Mouse (Mus musculus): Measurements from ENCODE around the gene Neu1. TPM values are rescaled to one million over a fixed set of nuclear protein-coding genes. Genes with fewer than 3 reads are reported as not detected.
"Not testable (repeated sequence)": the region's sequence is repeated elsewhere in the genome, so short reads cannot be mapped to it uniquely, and the experiment has no call there.

Gene Neu1
- polyA plus RNA-seq, 1 experiment from 2014 or later = 19.0 TPM

GRCm38 (mm10) chr17:34965627-34966026 is 34.6 kb downstream of the Neu1 start:
- no peak for ATAC-seq (ENCODE audit: low read depth)
- H3K27ac ChIP-seq (ENCODE audit: low read length) = no peak overlapping the region
- 61% methylated on average over 5 of the region's 5 CpGs for WGBS
- H3K36me3 ChIP-seq (ENCODE audit: control insufficient read depth, insufficient read depth, low read length) = no peaks in the 10 kb centered on the region
- H3K4me1 ChIP-seq (replicated peaks; ENCODE audit: control insufficient read depth, insufficient read depth, low read length) = 0 out of 2 replicates have a peak, but pooled peaks cover 2% of the 10 kb centered on the region
- H3K9me3 ChIP-seq (ENCODE audit: control insufficient read depth, low read length) = no peaks in the 10 kb centered on the region
- no peak overlapping the region for H3K9ac ChIP-seq (ENCODE audit: low read length)
- no peak overlapping the region for H3K4me2 ChIP-seq (ENCODE audit: low read depth, low read length)
- H3K4me3 ChIP-seq (ENCODE audit: low read length) = no peak overlapping the region
- H3K27me3 ChIP-seq (ENCODE audit: control insufficient read depth, insufficient read depth, low read depth, low read length) = peaks cover 27% of the 10 kb centered on the region

GRCm38 (mm10) chr17:34969822-34970221 is 38.8 kb downstream of the Neu1 start, which contains the start of gene Gm20481:
Gene Gm20481, plus strand, starts transcription at chr17:34969912.
- not testable (repeated sequence) for H3K4me3 ChIP-seq (ENCODE audit: low read length); H3K4me2 ChIP-seq (ENCODE audit: low read depth, low read length); H3K9me3 ChIP-seq (ENCODE audit: control insufficient read depth, low read length); H3K36me3 ChIP-seq (ENCODE audit: control insufficient read depth, insufficient read depth, low read length); H3K4me1 ChIP-seq (replicated peaks; ENCODE audit: control insufficient read depth, insufficient read depth, low read length); ATAC-seq (ENCODE audit: low read depth); H3K27ac ChIP-seq (ENCODE audit: low read length); H3K9ac ChIP-seq (ENCODE audit: low read length)
- peaks cover 27% of the 10 kb centered on the region for H3K27me3 ChIP-seq (ENCODE audit: control insufficient read depth, insufficient read depth, low read depth, low read length)
- 47% methylated on average over 6 of the region's 11 CpGs for WGBS

GRCm38 (mm10) chr17:34970850-34971249 is 39.8 kb downstream of the Neu1 start:
- not testable (repeated sequence) for H3K36me3 ChIP-seq (ENCODE audit: control insufficient read depth, insufficient read depth, low read length); H3K9ac ChIP-seq (ENCODE audit: low read length); H3K4me2 ChIP-seq (ENCODE audit: low read depth, low read length); H3K4me1 ChIP-seq (replicated peaks; ENCODE audit: control insufficient read depth, insufficient read depth, low read length); H3K9me3 ChIP-seq (ENCODE audit: control insufficient read depth, low read length); ATAC-seq (ENCODE audit: low read depth); H3K27ac ChIP-seq (ENCODE audit: low read length); H3K4me3 ChIP-seq (ENCODE audit: low read length)
- peaks cover 27% of the 10 kb centered on the region for H3K27me3 ChIP-seq (ENCODE audit: control insufficient read depth, insufficient read depth, low read depth, low read length)
- WGBS = 31% methylated on average over 14 of the region's 37 CpGs

- peak; percentile 32 for ATAC-seq (ENCODE audit: low read depth)
- WGBS = 2% methylated on average over 20 of the region's 43 CpGs
- H3K4me1 ChIP-seq (replicated peaks; ENCODE audit: control insufficient read depth, insufficient read depth, low read length); H3K9ac ChIP-seq (ENCODE audit: low read length); H3K36me3 ChIP-seq (ENCODE audit: control insufficient read depth, insufficient read depth, low read length); H3K9me3 ChIP-seq (ENCODE audit: control insufficient read depth, low read length); H3K27ac ChIP-seq (ENCODE audit: low read length): not testable (repeated sequence)
- peak overlapping the region; percentile 82 for H3K4me2 ChIP-seq (ENCODE audit: low read depth, low read length)
- peaks cover 27% of the 10 kb centered on the region for H3K27me3 ChIP-seq (ENCODE audit: control insufficient read depth, insufficient read depth, low read depth, low read length)
- H3K4me3 ChIP-seq (ENCODE audit: low read length) = peak overlapping the region; percentile 53
These were observed 40.6 kb downstream of the Neu1 start for GRCm38 (mm10) chr17:34971694-34972068.

GRCm38 (mm10) chr17:34972069-34972749 is 41.2 kb downstream of the Neu1 start, which contains the start of the genes Hspa1a and Hspa1l:
Gene Hspa1a, minus strand, starts transcription at chr17:34972156.
Gene Hspa1l, plus strand, starts transcription at chr17:34972703.
- Histone ChIP-seq H3K27ac (ENCODE audit: low read length) (peak within 1 kb of the TSS; percentile 63), H3K4me3 (ENCODE audit: low read length) (peak within 1 kb of the TSS; percentile 53), H3K4me2 (ENCODE audit: low read depth, low read length) (peak within 1 kb of the TSS; percentile 82), H3K9ac (ENCODE audit: low read length) (peak within 1 kb of the TSS; percentile 35; the same call in 1 of the 2 replicates), H3K27me3 (ENCODE audit: control insufficient read depth, insufficient read depth, low read depth, low read length) (peaks cover 27% of the 10 kb centered on the region)
- not testable (repeated sequence) for H3K4me1 ChIP-seq (replicated peaks; ENCODE audit: control insufficient read depth, insufficient read depth, low read length); H3K36me3 ChIP-seq (ENCODE audit: control insufficient read depth, insufficient read depth, low read length); H3K9me3 ChIP-seq (ENCODE audit: control insufficient read depth, low read length)
- ATAC-seq (ENCODE audit: low read depth) = peak; percentile 97
- under 1% methylated on average over 29 of the region's 33 CpGs for WGBS

GRCm38 (mm10) chr17:34975581-34976492 is 44.8 kb downstream of the Neu1 start:
- Histone ChIP-seq H3K9me3 (ENCODE audit: control insufficient read depth, low read length) (no peaks in the 10 kb centered on the region), H3K4me3 (ENCODE audit: low read length) (no peak overlapping the region), H3K4me1 (replicated peaks; ENCODE audit: control insufficient read depth, insufficient read depth, low read length) (peaks cover 4% of the 10 kb centered on the region), H3K27me3 (ENCODE audit: control insufficient read depth, insufficient read depth, low read depth, low read length) (no peaks in the 10 kb centered on the region), H3K4me2 (ENCODE audit: low read depth, low read length) (no peak overlapping the region), H3K9ac (ENCODE audit: low read length) (no peak overlapping the region), H3K27ac (ENCODE audit: low read length) (no peak overlapping the region), H3K36me3 (ENCODE audit: control insufficient read depth, insufficient read depth, low read length) (no peaks in the 10 kb centered on the region)
- no peak for ATAC-seq (ENCODE audit: low read depth)
- 75% methylated on average over 3 of the region's 3 CpGs for WGBS

- peaks cover 7% of the 10 kb centered on the region for H3K4me1 ChIP-seq (replicated peaks; ENCODE audit: control insufficient read depth, insufficient read depth, low read length)
- H3K9me3 ChIP-seq (ENCODE audit: control insufficient read depth, low read length) = no peaks in the 10 kb centered on the region
- no peak overlapping the region for H3K27ac ChIP-seq (ENCODE audit: low read length)
- no peak overlapping the region for H3K4me2 ChIP-seq (ENCODE audit: low read depth, low read length)
- no peak for ATAC-seq (ENCODE audit: low read depth)
- no peaks in the 10 kb centered on the region for H3K36me3 ChIP-seq (ENCODE audit: control insufficient read depth, insufficient read depth, low read length)
- no peak overlapping the region for H3K9ac ChIP-seq (ENCODE audit: low read length)
- no peak overlapping the region for H3K4me3 ChIP-seq (ENCODE audit: low read length)
- WGBS = 92% methylated on average over 20 of the region's 20 CpGs
- no peaks in the 10 kb centered on the region for H3K27me3 ChIP-seq (ENCODE audit: control insufficient read depth, insufficient read depth, low read depth, low read length)
These were observed 45.9 kb downstream of the Neu1 start for GRCm38 (mm10) chr17:34977000-34977399.

- Histone ChIP-seq H3K9ac (ENCODE audit: low read length) (no peak overlapping the region), H3K36me3 (ENCODE audit: control insufficient read depth, insufficient read depth, low read length) (no peaks in the 10 kb centered on the region), H3K4me3 (ENCODE audit: low read length) (no peak overlapping the region), H3K27ac (ENCODE audit: low read length) (no peak overlapping the region), H3K4me2 (ENCODE audit: low read depth, low read length) (no peak overlapping the region), H3K27me3 (ENCODE audit: control insufficient read depth, insufficient read depth, low read depth, low read length) (no peaks in the 10 kb centered on the region), H3K4me1 (replicated peaks; ENCODE audit: control insufficient read depth, insufficient read depth, low read length) (peaks cover 9% of the 10 kb centered on the region), H3K9me3 (ENCODE audit: control insufficient read depth, low read length) (no peaks in the 10 kb centered on the region)
- ATAC-seq (ENCODE audit: low read depth) = no peak
- WGBS = 84% methylated on average over 27 of the region's 27 CpGs
These were observed 47.2 kb downstream of the Neu1 start for GRCm38 (mm10) chr17:34978239-34978638.

- Histone ChIP-seq H3K4me3 (ENCODE audit: low read length) (no peak overlapping the region), H3K27ac (ENCODE audit: low read length) (no peak overlapping the region)
These were observed 48.6 kb downstream of the Neu1 start for GRCm38 (mm10) chr17:34979631-34980030.

More at GRCm38 (mm10) chr17:34979631-34980030, 48.6 kb downstream of the Neu1 start:
- 88% methylated on average over 4 of the region's 4 CpGs for WGBS
- Histone ChIP-seq H3K36me3 (ENCODE audit: control insufficient read depth, insufficient read depth, low read length) (no peaks in the 10 kb centered on the region), H3K9me3 (ENCODE audit: control insufficient read depth, low read length) (no peaks in the 10 kb centered on the region), H3K4me1 (replicated peaks; ENCODE audit: control insufficient read depth, insufficient read depth, low read length) (peaks cover 9% of the 10 kb centered on the region), H3K4me2 (ENCODE audit: low read depth, low read length) (no peak overlapping the region), H3K9ac (ENCODE audit: low read length) (no peak overlapping the region), H3K27me3 (ENCODE audit: control insufficient read depth, insufficient read depth, low read depth, low read length) (no peaks in the 10 kb centered on the region)
- ATAC-seq (ENCODE audit: low read depth) = no peak
